Mouse (Mus musculus): ENCODE measurements around the gene Il1f6. TPM values are rescaled to one million over a fixed set of nuclear protein-coding genes. Genes with fewer than 3 reads are reported as not detected.

Gene Il1f6
- total RNA-seq, 1 experiment: not detected

DNA sequence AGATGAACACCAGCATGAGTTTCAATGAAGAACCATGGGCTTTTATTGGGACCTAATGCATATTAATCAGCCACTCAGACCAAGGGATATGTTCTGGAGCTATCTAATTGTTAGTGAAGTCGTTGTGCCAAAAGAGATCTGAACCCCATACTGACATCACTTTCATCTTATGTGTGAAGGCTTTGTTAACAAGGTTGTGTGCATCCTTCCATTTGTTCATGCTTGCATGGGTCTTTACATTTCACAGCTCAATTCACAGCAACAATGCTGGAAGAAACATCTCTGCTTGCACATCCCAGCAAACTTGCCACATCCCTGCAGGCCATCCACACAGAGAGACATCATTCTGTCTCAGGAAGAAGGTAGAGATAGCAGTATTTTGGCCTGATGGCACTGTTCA is 59.9 kb downstream of the Il1f6 start:
- H3K27ac ChIP-seq (ENCODE audit: insufficient read depth, low read depth, low read length, poor library complexity, severe bottlenecking): no peak overlapping the region
- H3K4me1 ChIP-seq (ENCODE audit: control insufficient read depth in 2 of 2, insufficient read depth in 2 of 2, low read length in 2 of 2, poor library complexity in 1 of 2): no peaks in the 10 kb centered on the region
- DNase-seq (ENCODE audit: low read depth, low spot score): no peak
- no peak overlapping the region for H3K4me3 ChIP-seq (ENCODE audit: insufficient read depth in 1 of 2, low read depth in 1 of 2, low read length in 2 of 2, poor library complexity in 1 of 2, severe bottlenecking in 1 of 2)
- no peaks in the 10 kb centered on the region for H3K36me3 ChIP-seq (ENCODE audit: control insufficient read depth, insufficient read depth, low read length, poor library complexity, severe bottlenecking)
- in situ Hi-C loops (cut with MboI; ENCODE audit: low sequenced_read_pairs in 2 of 2, unreplicated experiment in 2 of 2): no loop called here
- H3K9ac ChIP-seq (ENCODE audit: insufficient read depth, low read depth, low read length, poor library complexity, severe bottlenecking): no peak overlapping the region
- TF ChIP-seq MAFK (IDR thresholded peaks at IDR 0.05; ENCODE audit: insufficient read depth, low read depth, low read length) (no peak), HCFC1 (IDR thresholded peaks at IDR 0.05; ENCODE audit: borderline replicate concordance, insufficient read depth, low read length) (no peak), ZNF384 (IDR thresholded peaks at IDR 0.05; ENCODE audit: low read depth, low read length) (no peak), CHD2 (IDR thresholded peaks at IDR 0.05; ENCODE audit: low read depth, low read length) (no peak), ZC3H11A (IDR thresholded peaks at IDR 0.05; ENCODE audit: borderline replicate concordance, low read depth, low read length) (no peak)
- H3K9me3 ChIP-seq (ENCODE audit: control insufficient read depth, insufficient read depth, low read depth, low read length): no peaks in the 10 kb centered on the region

Other genes with a start within 250 kb of the Il1f6 start
- gene Hnmt, start 166.0 kb upstream of the Il1f6 start, total RNA-seq (2012; rRNA removed): not detected in 2 replicates
- not detected in 2 replicates for gene Tbpl2, start 118.8 kb upstream of the Il1f6 start, total RNA-seq (2012; rRNA removed)
- gene Il1f8, start 62.3 kb upstream of the Il1f6 start, total RNA-seq (2012; rRNA removed): not detected in 2 replicates
- gene Il1f9, start 28.9 kb upstream of the Il1f6 start, total RNA-seq (2012; rRNA removed): not detected in 2 replicates
- not detected in 2 replicates for gene Il1f5, start 61.5 kb downstream of the Il1f6 start, total RNA-seq (2012; rRNA removed)
- not detected in 2 replicates for gene Il1f10, start 75.8 kb downstream of the Il1f6 start, total RNA-seq (2012; rRNA removed)
- not detected in 2 replicates for gene Il1rn, start 121.4 kb downstream of the Il1f6 start, total RNA-seq (2012; rRNA removed)
- gene Psd4, start 152.2 kb downstream of the Il1f6 start, total RNA-seq (2012; rRNA removed): 8.3 and 11.5 TPM in 2 replicates